Mouse (Mus musculus) retina, postnatal 1 day (tissue): ENCODE data around the gene Exosc10.

Experiments used
- DNase-seq: peaks from one replicate; pipeline ENCODE4 v3.0.0-alpha.2; 2012

The Exosc10 gene

GRCm38 (mm10) chr4:148610631-148611364 is 52.6 kb downstream of the Exosc10 start:
- no peak for DNase-seq

DNA sequence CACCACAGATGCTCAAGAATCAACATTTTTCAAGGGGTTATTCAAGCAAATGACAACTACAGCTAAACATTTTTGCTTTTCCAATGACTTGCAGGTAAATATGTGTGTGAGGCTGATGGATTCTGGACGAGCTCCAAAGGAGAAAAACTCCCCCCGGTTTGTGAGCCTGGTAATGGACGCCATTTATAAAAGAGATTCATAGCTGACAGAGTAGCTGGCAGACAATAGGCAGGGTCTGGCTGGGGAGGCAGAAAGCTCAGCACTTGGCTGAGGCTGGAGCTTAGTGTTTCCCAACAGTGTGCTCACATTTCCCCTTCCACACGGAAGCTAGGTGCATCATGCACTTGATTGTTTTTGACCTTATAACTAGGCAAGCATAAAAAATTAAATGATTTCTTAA is 54.3 kb downstream of the Exosc10 start:
- DNase-seq = no peak

GRCm38 (mm10) chr4:148613738-148614137 is 55.5 kb downstream of the Exosc10 start:
- no peak for DNase-seq

GRCm38 (mm10) chr4:148619805-148620204 is 61.6 kb downstream of the Exosc10 start:
- DNase-seq = no peak

DNA sequence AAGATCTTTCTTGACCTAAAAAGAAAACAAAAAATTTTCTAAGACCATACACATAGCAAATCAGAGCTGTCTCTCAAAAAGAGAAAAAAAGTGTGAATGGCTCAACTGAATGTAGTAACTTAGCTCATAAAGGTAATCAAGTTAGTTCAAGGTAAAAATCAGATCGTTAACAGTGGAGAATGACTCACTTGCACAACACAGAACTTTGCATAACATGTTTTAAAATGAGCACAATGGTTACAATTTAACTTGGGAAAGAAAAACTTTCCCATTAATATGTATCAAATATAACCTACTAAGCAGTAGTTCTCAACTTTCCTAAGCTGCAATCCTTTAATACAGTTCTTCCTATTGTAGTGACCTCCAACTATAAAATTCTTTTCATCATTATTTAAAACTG is 62.5 kb downstream of the Exosc10 start:
- no peak for DNase-seq

DNA sequence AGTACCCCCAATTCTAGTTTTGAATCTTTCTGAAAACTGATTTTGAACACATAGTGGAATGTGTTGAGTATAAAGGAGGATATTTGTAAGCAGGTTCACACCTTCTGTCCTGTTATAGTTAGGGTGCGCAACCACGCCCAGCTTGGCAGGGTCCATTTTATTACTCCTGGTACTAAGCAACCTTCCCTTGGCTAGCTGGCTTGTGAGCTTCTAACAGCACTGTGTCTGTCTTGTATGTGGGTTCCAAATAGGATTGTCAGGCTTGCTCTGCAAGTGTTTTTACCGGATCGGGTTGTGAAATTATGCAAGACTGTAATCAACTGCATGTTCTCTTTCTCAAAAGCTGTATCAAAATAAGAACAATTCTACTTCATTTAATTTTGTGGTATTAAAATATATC is 64.3 kb downstream of the Exosc10 start:
- no peak for DNase-seq

- no peak for DNase-seq
Measured at GRCm38 (mm10) chr4:148623609-148624008, 65.4 kb downstream of the Exosc10 start.

- no peak for DNase-seq
Measured at GRCm38 (mm10) chr4:148625010-148625409, 66.8 kb downstream of the Exosc10 start.

- peak; percentile 45 for DNase-seq
Measured at GRCm38 (mm10) chr4:148625756-148626622, 67.8 kb downstream of the Exosc10 start.

- peak; percentile 97 for DNase-seq
Measured at GRCm38 (mm10) chr4:148626623-148627185, 68.5 kb downstream of the Exosc10 start, which contains the start of gene Tardbp. Tardbp (minus strand) TSS chr4:148627019.

DNA sequence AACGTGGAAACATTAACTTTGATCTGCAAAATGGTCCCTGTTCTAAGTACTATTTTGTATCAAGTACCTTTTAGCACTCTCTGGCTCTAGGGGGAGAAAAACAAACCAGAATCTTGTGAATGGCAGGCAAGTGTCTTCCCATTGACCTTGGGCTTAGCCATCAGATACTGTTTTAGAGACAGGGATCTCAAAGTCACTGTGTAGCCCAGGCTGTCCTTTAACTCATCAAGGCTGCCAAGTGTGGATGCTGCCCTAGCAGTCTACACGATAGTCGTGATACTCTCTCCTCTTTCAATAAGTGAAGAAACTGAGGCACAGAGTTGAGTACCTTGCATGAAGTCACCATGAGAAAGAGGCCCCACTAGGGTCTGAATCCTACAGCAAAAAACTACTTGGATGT is 69.0 kb downstream of the Exosc10 start:
- no peak for DNase-seq
